Mouse (Mus musculus) C2C12 (cell line): ENCODE data around the gene Golga4.

Experiments
- CTCF ChIP-seq: IDR thresholded peaks from one replicate; pipeline ENCODE4 v1.5.1; 2011; ENCODE audit not compliant: control insufficient read depth, insufficient read depth, insufficient read length
- MYOD1 ChIP-seq: IDR thresholded peaks from one replicate; pipeline ENCODE4 v1.6.1; 2011; ENCODE audit warnings: low read depth; ENCODE audit not compliant: control insufficient read depth, insufficient read length
- USF1 ChIP-seq: IDR thresholded peaks from one replicate; pipeline ENCODE4 v1.6.1; 2011; ENCODE audit warnings: low read depth, mild to moderate bottlenecking, control low read depth, moderate library complexity

DNA sequence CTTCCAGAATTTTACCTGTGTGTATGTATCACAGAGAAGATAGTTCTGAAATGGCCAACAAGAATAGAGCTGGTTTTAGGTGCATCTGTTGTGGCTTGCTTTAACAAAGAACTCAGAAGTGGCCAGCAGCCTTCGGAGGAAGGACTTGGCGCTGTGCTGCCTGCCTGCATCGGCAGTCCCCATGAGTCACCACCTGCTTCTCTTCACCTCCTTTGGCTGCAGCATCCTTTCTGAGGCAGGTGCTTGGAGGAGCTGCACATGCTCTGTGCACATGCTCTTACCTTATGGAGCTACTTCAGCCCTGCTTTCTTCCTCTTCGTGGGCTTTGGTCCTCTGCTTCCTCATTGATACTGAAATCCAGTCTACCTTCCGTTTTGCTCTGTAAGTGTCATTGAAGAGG, 68.8 kb downstream of the Golga4 start:
- no peak for TF ChIP-seq CTCF
- TF ChIP-seq USF1, result no peak
- TF ChIP-seq MYOD1, result no peak
